Mouse (Mus musculus) heart, embryonic 13.5 days (tissue): ENCODE measurements around the gene Tmem144. TPM values are rescaled to one million over a fixed set of nuclear protein-coding genes. Genes with fewer than 3 reads are reported as not detected.

Experiments used
- ATAC-seq: fragments of 200-750 bp; cut with Nextera tagmentation; 2 replicates; pipeline ENCODE4 v1.8.0; 2017; ENCODE audit warnings: moderate TSS enrichment; ENCODE audit not compliant: insufficient number of reproducible peaks, low FRiP score, low TSS enrichment; ENCODE audit errors: extremely low read depth
- H3K27ac ChIP-seq: fragments of 300-500 bp; sonication (generic); replicated peaks from 2 replicates; pipeline ENCODE4 v1.5.1; 2015; ENCODE audit warnings: moderate library complexity, mild to moderate bottlenecking, inconsistent platforms
- H3K27me3 ChIP-seq: fragments of 300-500 bp; sonication (generic); replicated peaks from 2 replicates; pipeline ENCODE4 v1.6.1; 2015; ENCODE audit warnings: mild to moderate bottlenecking, inconsistent platforms
- H3K36me3 ChIP-seq: fragments of 300-500 bp; sonication (generic); 2 replicates; pipeline ENCODE4 v1.6.1; 2015; ENCODE audit warnings: mild to moderate bottlenecking, inconsistent platforms
- H3K4me1 ChIP-seq: fragments of 300-500 bp; sonication (generic); 2 replicates; pipeline ENCODE4 v1.6.1; 2015; ENCODE audit warnings: inconsistent platforms
- H3K4me2 ChIP-seq: fragments of 300-500 bp; sonication (generic); 2 replicates; pipeline ENCODE4 v1.6.1; 2015; ENCODE audit warnings: inconsistent platforms, mild to moderate bottlenecking, moderate library complexity
- H3K4me3 ChIP-seq: fragments of 300-500 bp; sonication (generic); 2 replicates; pipeline ENCODE4 v1.5.1; 2015; ENCODE audit warnings: moderate library complexity, mild to moderate bottlenecking, inconsistent platforms
- H3K9ac ChIP-seq: fragments of 300-500 bp; sonication (generic); 2 replicates; pipeline ENCODE4 v1.6.1; 2015; ENCODE audit warnings: inconsistent platforms, mild to moderate bottlenecking, moderate library complexity
- H3K9me3 ChIP-seq: fragments of 300-500 bp; sonication (generic); 2 replicates; pipeline ENCODE4 v1.6.1; 2016; ENCODE audit warnings: inconsistent platforms
- WGBS: fragments of 180-500 bp; shearing (Covaris S2); methylation state at CpG from one replicate; pipeline ENCODE4 v1.1.7; 2015; ENCODE audit warnings: mixed read lengths; 5-methylcytosine and 5-hydroxymethylcytosine counted together
- polyA plus RNA-seq: library from polyadenylated mRNA; unstranded; fragments of >200 nt; fragmentation: Nextera tagmentation; extraction: Ambion mirVana; gene quantifications from 2 replicates; pipeline ENCODE4 v1.2.1, GENCODE M21; 2015

Gene Tmem144
- polyA plus RNA-seq, 1 experiment from 2014 or later, result 12.1 TPM

GRCm38 (mm10) chr3:79829289-79829688 is 23.3 kb downstream of the Tmem144 start:
- H3K9me3 ChIP-seq, result no peaks in the 10 kb centered on the region
- H3K4me2 ChIP-seq, result no peak overlapping the region
- H3K36me3 ChIP-seq, result peaks cover 54% of the 10 kb centered on the region
- no peak overlapping the region for H3K9ac ChIP-seq
- H3K27me3 ChIP-seq, result no peaks in the 10 kb centered on the region
- H3K27ac ChIP-seq, result no peak overlapping the region
- peaks cover 16% of the 10 kb centered on the region for H3K4me1 ChIP-seq
- H3K4me3 ChIP-seq, result no peak overlapping the region
- no peak for ATAC-seq

- H3K27me3 ChIP-seq, result no peaks in the 10 kb centered on the region
- no peaks in the 10 kb centered on the region for H3K9me3 ChIP-seq
- peaks cover 42% of the 10 kb centered on the region for H3K36me3 ChIP-seq
- no peak overlapping the region for H3K4me3 ChIP-seq
- H3K4me1 ChIP-seq, result peaks cover 22% of the 10 kb centered on the region
- H3K4me2 ChIP-seq, result peak overlapping the region; percentile 29
- peak overlapping the region; percentile 11; the same call in 1 of the 2 replicates for H3K9ac ChIP-seq
- H3K27ac ChIP-seq, result peak overlapping the region; percentile 67
- WGBS, result 58% methylated on average over 14 of the region's 14 CpGs
- no peak for ATAC-seq
Observed at GRCm38 (mm10) chr3:79825067-79825780, 27.3 kb downstream of the Tmem144 start.

GRCm38 (mm10) chr3:79823176-79823575 is 29.4 kb downstream of the Tmem144 start:
- WGBS, result 86% methylated on average over 7 of the region's 7 CpGs

GRCm38 (mm10) chr3:79821131-79821530 is 31.4 kb downstream of the Tmem144 start:
- H3K27me3 ChIP-seq, result no peaks in the 10 kb centered on the region
- peaks cover 27% of the 10 kb centered on the region; the same call in 1 of the 2 replicates for H3K36me3 ChIP-seq
- no peaks in the 10 kb centered on the region for H3K9me3 ChIP-seq
- H3K4me2 ChIP-seq, result no peak overlapping the region
- peaks cover 22% of the 10 kb centered on the region for H3K4me1 ChIP-seq
- H3K4me3 ChIP-seq, result no peak overlapping the region
- H3K9ac ChIP-seq, result no peak overlapping the region
- 64% methylated on average over 16 of the region's 16 CpGs for WGBS
- no peak for ATAC-seq
- no peak overlapping the region for H3K27ac ChIP-seq

More at GRCm38 (mm10) chr3:79823176-79823575, 29.4 kb downstream of the Tmem144 start:
- Histone ChIP-seq H3K4me1 (peaks cover 22% of the 10 kb centered on the region), H3K4me2 (no peak overlapping the region), H3K4me3 (no peak overlapping the region), H3K9ac (no peak overlapping the region), H3K9me3 (no peaks in the 10 kb centered on the region), H3K27ac (no peak overlapping the region), H3K36me3 (peaks cover 34% of the 10 kb centered on the region), H3K27me3 (no peaks in the 10 kb centered on the region)
- ATAC-seq, result no peak

- no peak for ATAC-seq
- no peak overlapping the region for H3K27ac ChIP-seq
- no peak overlapping the region for H3K9ac ChIP-seq
- H3K4me1 ChIP-seq, result 0 out of 2 replicates have a peak, but pooled peaks cover 4% of the 10 kb centered on the region
- H3K4me2 ChIP-seq, result no peak overlapping the region
- H3K36me3 ChIP-seq, result peaks cover 34% of the 10 kb centered on the region; the same call in 1 of the 2 replicates
- no peaks in the 10 kb centered on the region for H3K9me3 ChIP-seq
- H3K27me3 ChIP-seq, result no peaks in the 10 kb centered on the region
- H3K4me3 ChIP-seq, result no peak overlapping the region
- WGBS, result 72% methylated on average over 14 of the region's 14 CpGs
Observed at GRCm38 (mm10) chr3:79818202-79818995, 34.2 kb downstream of the Tmem144 start.

- no peak overlapping the region for H3K4me3 ChIP-seq
- H3K4me2 ChIP-seq, result no peak overlapping the region
- WGBS, result 63% methylated on average over 4 of the region's 4 CpGs
- H3K9me3 ChIP-seq, result no peaks in the 10 kb centered on the region
- no peak for ATAC-seq
- no peaks in the 10 kb centered on the region for H3K27me3 ChIP-seq
- peaks cover 28% of the 10 kb centered on the region; the same call in 1 of the 2 replicates for H3K36me3 ChIP-seq
- no peak overlapping the region for H3K9ac ChIP-seq
- H3K27ac ChIP-seq, result no peak overlapping the region
- H3K4me1 ChIP-seq, result 0 out of 2 replicates have a peak, but pooled peaks cover 3% of the 10 kb centered on the region
Observed at GRCm38 (mm10) chr3:79816229-79816628, 36.3 kb downstream of the Tmem144 start.

GRCm38 (mm10) chr3:79813814-79814490 is 38.6 kb downstream of the Tmem144 start:
- Histone ChIP-seq H3K9me3 (no peaks in the 10 kb centered on the region), H3K27me3 (no peaks in the 10 kb centered on the region), H3K9ac (no peak overlapping the region), H3K4me1 (0 out of 2 replicates have a peak, but pooled peaks cover 1% of the 10 kb centered on the region), H3K36me3 (peaks cover 22% of the 10 kb centered on the region; the same call in 1 of the 2 replicates), H3K4me3 (no peak overlapping the region), H3K27ac (no peak overlapping the region), H3K4me2 (peak overlapping the region; percentile 24; the same call in 1 of the 2 replicates)
- ATAC-seq, result no peak
- WGBS, result 30% methylated on average over 19 of the region's 19 CpGs

GRCm38 (mm10) chr3:79812042-79812441 is 40.5 kb downstream of the Tmem144 start:
- H3K9ac ChIP-seq, result no peak overlapping the region
- WGBS, result 66% methylated on average over 2 of the region's 2 CpGs
- 0 out of 2 replicates have a peak, but pooled peaks cover 4% of the 10 kb centered on the region for H3K4me1 ChIP-seq
- H3K36me3 ChIP-seq, result peaks cover 22% of the 10 kb centered on the region; the same call in 1 of the 2 replicates
- H3K27ac ChIP-seq, result no peak overlapping the region
- no peak overlapping the region for H3K4me3 ChIP-seq
- no peaks in the 10 kb centered on the region for H3K9me3 ChIP-seq
- H3K4me2 ChIP-seq, result no peak overlapping the region
- ATAC-seq, result no peak
- H3K27me3 ChIP-seq, result no peaks in the 10 kb centered on the region

- H3K27me3 ChIP-seq, result no peaks in the 10 kb centered on the region
- H3K9me3 ChIP-seq, result no peaks in the 10 kb centered on the region
- 0 out of 2 replicates have a peak, but pooled peaks cover 4% of the 10 kb centered on the region for H3K4me1 ChIP-seq
- no peak for ATAC-seq
- H3K4me2 ChIP-seq, result no peak overlapping the region
- peaks cover 21% of the 10 kb centered on the region; the same call in 1 of the 2 replicates for H3K36me3 ChIP-seq
- WGBS, result 49% methylated on average over 3 of the region's 3 CpGs
- H3K27ac ChIP-seq, result no peak overlapping the region
- H3K4me3 ChIP-seq, result no peak overlapping the region
- H3K9ac ChIP-seq, result no peak overlapping the region
Observed at GRCm38 (mm10) chr3:79811632-79812031, 40.9 kb downstream of the Tmem144 start.

GRCm38 (mm10) chr3:79810563-79810962 is 42.0 kb downstream of the Tmem144 start:
- 27% methylated on average over 6 of the region's 6 CpGs for WGBS
- no peak overlapping the region for H3K27ac ChIP-seq
- H3K36me3 ChIP-seq, result peaks cover 11% of the 10 kb centered on the region; the same call in 1 of the 2 replicates
- no peaks in the 10 kb centered on the region for H3K27me3 ChIP-seq
- no peak overlapping the region for H3K9ac ChIP-seq
- 0 out of 2 replicates have a peak, but pooled peaks cover 4% of the 10 kb centered on the region for H3K4me1 ChIP-seq
- no peak overlapping the region for H3K4me2 ChIP-seq
- no peaks in the 10 kb centered on the region for H3K9me3 ChIP-seq
- H3K4me3 ChIP-seq, result no peak overlapping the region
- ATAC-seq, result no peak

- Histone ChIP-seq H3K4me2 (no peak overlapping the region; the same call in 1 of the 2 replicates), H3K4me3 (no peak overlapping the region), H3K27me3 (no peaks in the 10 kb centered on the region), H3K9me3 (no peaks in the 10 kb centered on the region), H3K27ac (no peak overlapping the region), H3K36me3 (peaks cover 3% of the 10 kb centered on the region; the same call in 1 of the 2 replicates), H3K4me1 (0 out of 2 replicates have a peak, but pooled peaks cover 4% of the 10 kb centered on the region), H3K9ac (no peak overlapping the region)
- ATAC-seq, result no peak
- WGBS, result 8% methylated on average over 4 of the region's 4 CpGs
Observed at GRCm38 (mm10) chr3:79809180-79809567, 43.4 kb downstream of the Tmem144 start.
